Mouse (Mus musculus) regulatory T cell (primary cell): ENCODE results near the gene Ppp2r5e.

Source experiments
- in situ Hi-C: fragments of 300-600 bp; cut with MboI, MseI; formaldehyde crosslinking; loops from one replicate; pipeline ENCODE4 v1.15.1; 2025; ENCODE audit warnings: high pct_unique_total_duplicates

Ppp2r5e gene

DNA sequence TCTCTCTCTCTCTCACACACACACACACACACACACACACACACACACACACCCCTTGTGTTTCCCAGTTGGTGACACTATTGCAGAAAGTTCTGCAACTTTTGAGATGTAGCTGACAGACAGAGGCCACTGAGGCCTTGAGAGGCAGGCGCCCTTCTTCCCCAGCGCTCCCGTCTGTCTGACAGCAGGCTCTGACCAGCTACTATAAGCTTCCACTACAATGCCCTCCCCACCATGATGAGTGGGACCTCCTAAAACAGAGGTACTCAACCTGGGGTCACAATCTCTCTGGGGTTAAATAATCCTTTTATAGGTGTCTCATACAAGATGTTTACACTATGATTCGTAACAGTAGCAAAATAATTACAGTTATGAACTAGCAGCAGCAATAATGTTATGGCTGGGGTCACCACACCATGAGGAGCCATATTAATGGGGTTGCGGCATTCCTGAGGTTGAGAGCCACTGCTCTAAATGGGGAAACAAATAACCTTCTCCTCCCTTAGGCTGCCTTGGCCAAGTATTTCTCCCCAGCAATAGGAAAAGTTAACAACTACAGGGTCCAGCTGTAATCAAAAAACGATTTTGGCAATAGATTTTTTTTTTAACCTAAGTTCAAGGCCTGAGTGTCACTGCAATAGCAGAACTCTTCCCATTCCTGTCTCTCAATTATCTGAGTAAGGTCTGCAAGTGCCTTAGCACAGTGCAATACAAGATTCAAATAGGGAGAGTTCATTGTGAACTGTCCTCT, 58.2 kb downstream of the Ppp2r5e start:
- in situ Hi-C loops: no loop called here

DNA sequence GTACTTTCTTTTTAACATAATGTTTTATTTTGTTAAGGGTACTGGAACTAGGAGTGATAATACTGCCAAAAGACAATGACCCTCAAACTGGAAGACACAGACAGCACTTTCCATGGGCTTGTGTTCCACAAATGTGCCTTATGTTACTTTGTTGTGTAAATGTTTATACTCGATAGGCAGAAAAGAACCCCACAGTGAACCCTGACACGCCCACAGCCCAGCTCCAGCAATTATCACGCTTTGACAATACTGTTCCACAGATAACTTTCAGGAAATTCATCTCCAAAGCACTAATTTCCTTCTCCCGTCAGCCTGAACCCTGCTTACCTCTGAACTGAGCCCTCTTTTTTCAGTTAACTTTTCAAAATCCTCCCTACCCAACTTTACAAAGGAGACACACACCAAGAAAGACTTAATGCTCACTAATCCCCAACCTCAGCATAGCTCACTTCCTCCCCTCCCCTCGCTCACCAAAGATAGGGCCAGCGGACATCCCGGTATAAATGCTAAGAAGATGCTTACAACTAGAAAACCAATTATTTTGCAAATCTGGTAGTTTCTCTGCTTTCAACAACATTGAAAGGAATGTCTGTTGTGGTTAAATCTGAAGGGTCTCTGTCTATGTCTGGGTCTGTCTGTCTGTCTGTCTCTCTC, 58.9 kb downstream of the Ppp2r5e start:
- in situ Hi-C loops: no loop called here

DNA sequence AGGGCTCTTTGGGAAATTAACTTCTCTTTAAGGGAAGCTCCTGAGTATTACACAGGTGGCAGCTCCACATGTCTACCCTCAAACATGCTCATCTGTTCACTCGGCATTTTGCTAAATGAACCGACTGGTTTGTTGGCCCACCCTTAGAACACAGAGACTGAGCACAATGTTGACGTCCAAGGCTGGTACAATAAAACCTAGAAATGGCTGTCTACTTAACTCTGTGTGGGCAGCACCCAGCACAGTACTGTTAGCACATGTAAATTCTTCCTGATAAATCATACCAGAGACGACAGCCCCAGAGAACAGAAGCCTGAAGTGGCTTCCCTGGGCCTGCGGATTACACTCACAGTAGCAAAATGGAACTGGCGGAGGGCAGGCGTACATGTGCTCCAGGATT, 59.5 kb downstream of the Ppp2r5e start:
- in situ Hi-C loops: no loop called here

DNA sequence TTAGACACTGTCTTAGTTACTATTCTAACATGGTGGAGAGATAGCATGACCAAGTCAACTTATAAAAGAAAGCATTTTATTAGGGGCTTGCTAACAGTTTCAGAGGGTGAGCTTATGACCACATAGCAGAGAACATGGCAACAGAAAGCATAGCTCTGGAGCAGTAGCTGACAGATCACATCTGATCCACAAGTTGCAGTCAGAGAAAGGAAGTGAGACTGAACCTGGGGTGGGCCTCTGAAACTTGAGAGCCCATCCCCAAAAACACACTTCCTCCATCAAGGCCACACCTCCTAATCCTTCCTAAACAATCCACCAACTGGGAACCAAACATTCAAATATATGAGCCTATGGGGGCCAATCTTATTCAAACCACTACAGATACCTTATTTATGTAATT, 62.9 kb downstream of the Ppp2r5e start:
- in situ Hi-C loops: no loop called here

DNA sequence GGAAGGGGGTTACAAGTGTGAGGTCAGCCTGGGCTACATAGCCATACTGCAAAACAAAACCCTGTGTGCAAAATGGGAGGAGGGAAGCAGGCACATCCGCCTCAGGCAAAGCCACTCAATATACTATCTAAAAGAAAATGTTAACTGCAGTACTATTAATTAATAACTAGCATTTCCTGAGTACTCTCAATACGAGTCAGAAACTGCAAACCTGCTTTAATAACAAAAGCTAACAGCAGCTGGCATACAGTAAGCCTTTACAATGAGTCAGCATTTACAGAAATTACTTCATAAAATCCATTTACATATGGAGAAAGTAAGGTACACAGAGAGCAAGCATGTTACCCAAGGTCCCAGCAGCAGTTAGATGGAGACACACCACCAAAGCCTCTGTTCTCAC, 64.2 kb downstream of the Ppp2r5e start:
- in situ Hi-C loops: no loop called here

DNA sequence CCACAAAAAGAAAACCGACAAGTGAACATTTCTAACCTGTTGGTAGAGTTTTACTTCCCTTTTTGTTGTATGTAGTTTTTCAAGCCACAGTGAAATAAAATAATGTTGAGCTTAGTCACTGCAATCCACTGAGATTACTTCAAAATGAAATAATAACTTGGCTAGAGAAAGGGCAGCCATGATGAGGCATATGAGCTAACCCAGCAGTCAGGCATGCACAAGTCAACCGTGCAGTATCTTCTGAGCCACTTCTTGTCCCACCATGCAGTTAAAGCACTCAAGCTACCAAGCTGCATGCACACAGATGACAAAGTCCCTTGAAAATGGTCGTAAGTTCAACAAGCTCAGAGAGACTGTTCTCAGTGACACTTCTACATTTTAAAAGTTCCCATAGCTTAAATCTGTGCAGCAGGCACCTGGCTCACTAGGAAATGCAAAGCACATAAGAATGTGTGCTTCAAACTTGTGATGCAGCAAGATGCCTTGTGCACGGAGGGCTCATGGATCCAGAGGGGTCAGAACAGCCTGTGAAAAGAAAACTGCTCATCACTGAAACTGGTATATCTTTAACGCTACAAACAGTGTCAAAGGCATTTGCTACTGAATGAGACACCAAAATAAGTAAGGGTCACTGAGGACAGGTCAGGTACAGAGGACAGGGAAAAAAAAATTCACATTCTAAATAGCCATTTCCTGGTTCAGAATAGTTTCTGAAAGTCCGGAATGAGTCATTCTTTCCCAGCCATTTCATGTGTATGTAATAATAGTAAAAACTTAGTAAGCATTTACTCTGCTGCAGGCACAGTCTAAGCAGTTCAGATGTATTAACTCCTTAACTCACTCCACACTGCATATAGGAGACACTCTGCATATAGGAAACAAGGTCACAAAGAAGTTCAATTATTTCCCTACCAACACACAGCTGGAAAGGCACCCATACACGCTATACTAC, 66.9 kb downstream of the Ppp2r5e start:
- in situ Hi-C loops: no loop called here

DNA sequence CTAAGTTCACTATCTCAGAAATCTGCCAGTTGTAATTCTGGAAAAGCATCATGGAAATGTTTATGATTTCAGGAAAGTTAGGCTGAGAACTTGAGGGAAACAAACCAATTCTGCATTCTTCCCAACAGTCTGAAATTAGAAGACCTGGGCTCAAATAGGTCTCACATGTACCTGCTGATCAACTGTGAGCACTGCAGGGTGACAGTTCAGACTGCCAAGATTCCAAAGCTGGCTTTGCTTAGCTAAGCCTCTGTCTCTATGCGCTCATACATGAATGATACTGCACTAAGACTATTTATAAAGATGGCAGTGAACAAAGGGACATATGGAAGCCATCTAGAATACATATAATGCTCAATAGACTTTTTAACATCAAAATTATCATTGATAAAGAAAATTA, 67.7 kb downstream of the Ppp2r5e start:
- in situ Hi-C loops: no loop called here

DNA sequence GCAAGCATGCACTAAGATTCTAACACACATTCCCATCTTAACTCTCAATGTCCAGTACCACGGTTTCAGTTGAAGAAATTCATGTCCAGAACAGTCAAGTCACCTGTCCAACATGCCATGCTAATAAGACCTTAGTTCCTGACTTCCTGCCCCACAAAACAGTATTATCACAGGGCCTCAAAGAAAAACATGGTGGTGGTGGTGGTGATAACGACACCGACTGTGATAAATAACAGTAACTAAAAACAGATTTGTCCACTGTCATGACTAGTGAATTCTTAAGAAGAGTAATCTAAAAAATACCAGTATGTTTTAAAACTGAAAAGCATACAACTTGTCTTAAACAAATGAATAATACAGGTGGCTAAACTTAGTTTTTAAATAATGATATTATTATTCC, 71.8 kb downstream of the Ppp2r5e start:
- in situ Hi-C loops: no loop called here

DNA sequence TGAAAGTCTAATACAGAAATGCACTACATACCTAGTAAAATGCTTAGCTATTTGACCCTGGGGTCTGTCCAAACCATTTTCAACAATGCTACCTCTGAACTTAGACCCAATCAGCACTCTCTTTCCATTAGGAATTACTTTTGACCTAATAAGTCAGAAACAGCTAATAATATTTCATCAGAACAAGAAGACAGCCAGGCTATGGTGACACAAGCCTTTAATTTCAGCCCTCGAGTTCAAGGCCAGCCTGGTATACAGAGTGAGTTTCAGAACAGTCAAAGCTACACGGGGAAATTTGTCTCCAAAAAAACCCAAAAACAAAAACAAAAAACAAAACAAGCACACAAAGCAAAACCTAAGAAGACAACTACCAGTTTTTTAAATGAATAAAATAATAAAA, 73.1 kb downstream of the Ppp2r5e start:
- in situ Hi-C loops: no loop called here

DNA sequence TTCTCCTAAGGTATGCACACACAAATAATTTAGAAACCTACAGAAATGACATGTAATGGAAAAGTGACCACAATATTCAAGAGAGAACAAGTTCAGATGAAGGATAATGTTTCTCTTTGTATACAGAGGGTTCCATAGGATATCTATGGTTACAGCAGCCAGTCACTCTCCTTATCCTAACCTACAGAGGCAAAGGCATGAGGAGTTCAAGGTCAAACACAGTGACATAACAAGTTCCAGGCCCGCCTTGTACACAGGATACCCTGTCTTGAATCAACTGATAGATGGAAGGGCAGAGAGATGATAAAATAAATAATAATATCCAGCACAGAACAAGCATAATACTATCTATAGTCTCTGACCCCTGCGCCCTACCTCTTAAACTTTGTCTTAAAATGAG, 73.7 kb downstream of the Ppp2r5e start:
- in situ Hi-C loops: no loop called here

DNA sequence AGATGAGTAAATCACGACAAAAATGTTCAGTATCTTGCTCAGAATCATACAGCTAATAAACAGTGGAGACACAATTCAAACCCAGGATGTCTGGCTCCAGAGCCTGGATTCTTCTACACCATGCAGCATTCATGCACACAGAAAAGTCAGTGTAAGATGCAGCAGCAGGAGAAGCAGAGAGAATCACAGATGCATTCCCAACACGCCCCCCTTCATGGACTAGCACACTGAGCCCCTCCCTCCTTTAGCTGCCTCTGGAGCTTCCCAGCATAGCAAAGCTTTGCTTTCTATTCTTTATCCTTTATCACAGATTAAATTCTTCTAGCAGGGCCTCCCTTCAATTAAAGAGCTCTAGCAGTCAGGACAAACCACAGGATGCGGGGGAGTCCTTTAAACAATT, 75.7 kb downstream of the Ppp2r5e start:
- in situ Hi-C loops: no loop called here

DNA sequence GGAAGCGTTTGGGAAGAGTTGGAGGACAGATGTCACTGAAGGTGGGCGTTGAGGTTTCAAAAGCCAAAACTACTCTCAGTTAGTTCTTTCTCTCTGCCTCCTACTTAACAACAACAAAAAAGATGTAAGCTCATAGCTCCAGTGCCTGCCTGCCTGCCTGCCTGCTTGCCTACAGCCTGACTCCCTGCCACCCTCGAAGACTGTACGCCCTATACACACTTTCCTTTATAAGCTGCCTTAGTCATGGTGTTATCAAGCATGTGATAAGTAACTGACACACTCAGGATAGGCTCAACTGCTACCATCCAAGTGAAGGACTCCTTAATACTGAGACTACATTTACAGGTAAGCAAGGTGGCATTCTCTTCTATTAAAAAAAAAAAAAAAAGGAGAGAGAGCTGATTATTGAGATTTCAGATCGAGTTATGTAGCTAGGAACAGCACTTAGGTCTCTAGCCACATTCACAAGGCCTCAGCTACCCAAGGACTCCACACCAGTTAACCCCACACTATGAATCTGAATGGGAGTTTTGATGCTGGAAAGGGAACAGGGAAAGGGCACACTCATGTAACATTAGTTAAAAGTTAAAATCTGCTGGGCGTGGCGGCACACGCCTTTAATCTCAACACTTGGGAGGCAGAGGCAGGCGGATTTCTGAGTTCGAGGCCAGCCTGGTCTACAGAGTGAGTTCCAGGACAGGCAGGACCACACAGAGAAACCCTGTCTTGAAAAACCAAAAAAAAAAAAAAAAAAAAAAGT, 76.7 kb downstream of the Ppp2r5e start:
- in situ Hi-C loops: no loop called here

DNA sequence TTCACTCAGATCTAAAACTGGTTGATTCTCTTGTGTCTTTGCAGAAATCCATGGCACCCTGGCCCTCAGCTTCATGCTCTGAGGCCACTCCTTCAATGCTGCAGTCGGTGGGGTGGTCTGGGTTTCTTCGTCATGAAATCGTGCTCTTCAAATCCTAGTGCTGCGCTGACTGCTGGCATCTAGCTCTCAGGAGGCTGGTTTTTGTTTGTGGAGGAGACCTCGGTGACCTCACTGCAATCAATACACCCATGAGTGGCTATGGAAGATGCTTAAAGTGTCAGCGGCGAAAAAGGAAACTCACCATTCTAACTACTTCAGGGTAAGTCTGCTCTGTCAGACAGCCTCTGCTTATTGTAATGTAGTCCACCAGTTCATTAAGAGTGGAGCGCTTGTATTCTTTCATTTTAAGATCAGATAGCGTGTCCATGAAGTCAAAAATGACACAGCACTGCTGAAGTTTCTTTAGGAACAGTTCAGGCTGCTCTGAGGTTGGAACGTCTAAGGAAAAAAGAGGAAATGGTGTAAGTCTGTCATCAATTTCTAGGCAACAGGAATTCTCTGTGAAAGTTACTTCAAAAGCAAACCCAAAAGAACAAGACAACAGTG, 80.6 kb downstream of the Ppp2r5e start:
- in situ Hi-C loops: no loop called here

DNA sequence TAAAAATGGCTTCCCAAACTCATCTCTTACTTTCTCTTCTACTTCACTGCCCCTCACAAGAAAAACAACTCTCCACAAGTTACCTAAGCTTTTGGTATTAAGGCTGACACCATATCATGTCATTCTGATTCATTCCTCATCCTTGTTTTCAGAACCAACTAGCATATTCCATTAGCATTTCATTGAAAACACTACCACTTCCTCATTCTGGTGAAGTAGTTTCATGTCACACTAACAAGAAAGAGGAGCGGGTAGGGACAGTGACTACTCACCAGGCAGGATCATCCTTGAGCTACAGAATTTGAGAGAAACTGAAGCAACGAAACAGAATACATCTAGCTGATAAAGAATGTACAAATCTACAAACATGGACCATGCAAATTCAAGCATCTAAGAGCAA, 84.5 kb downstream of the Ppp2r5e start:
- in situ Hi-C loops: no loop called here

DNA sequence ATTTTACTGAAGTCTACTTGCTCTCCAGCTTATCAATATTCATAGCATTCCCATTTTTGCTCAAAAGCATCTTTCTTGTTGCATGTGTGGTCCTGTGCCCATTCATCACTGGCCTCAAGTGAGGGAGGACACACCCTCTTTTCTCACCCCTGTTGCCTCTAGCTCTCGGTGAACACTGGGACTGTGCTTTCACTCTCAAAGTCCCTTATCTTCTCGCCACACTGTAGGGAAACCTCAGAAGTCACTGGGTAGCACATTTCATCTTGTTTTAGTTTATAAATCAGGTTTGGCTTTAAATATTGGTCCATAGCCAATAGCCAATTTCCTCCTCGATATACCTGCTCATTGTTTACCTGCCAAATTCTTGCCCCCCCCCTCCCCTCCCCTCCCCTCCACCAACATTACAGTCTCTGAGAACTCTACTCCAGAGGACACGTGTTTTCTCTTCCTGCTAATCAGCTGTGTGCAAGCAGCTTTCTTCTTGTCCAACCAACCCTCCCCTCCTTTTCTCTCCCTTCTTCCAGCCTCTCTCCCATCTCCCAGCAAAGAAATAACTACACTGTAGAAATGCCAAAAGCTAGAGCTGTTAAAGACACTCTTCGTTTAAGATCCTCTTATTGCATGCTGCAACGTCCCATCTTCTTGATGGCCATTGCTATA, 90.9 kb downstream of the Ppp2r5e start:
- in situ Hi-C loops: no loop called here

DNA sequence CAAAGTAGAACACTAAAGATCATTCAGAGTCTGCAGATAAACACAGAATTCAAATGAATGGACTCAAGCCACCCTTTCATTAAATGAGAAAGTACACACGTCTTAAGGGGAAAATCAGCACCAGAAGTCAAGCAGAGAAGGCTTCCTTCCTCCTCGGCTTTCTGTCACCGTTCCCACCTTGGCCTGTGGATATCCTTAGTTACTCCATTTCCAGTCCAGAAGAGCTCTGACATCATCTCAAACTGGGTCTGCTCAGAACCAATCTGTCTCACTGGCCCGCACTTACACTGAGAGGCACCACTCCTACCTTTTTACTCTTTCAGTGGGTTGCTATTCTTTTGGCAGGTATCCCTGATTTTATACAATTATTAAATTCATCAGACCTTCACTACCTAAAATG, 93.4 kb downstream of the Ppp2r5e start:
- in situ Hi-C loops: no loop called here

DNA sequence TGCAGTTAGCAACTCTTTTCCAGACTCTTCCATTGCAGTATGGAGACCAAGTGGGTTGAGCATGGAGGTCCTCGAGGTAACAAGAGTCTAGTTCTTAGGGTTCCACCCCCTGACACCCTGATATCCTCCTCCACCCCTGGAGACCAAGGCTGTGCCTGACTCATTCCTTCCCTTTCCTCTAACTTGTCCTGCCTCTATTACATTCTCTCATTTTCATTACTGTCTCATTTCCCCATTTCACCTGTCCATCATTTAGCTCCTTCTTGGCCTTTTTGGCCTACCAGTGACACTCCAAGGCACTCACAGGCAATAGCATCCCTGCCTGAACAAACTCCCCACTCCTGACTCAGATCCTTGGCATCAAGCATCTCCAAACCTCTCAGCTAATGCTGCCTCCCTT, 98.3 kb downstream of the Ppp2r5e start:
- in situ Hi-C loops: no loop called here

DNA sequence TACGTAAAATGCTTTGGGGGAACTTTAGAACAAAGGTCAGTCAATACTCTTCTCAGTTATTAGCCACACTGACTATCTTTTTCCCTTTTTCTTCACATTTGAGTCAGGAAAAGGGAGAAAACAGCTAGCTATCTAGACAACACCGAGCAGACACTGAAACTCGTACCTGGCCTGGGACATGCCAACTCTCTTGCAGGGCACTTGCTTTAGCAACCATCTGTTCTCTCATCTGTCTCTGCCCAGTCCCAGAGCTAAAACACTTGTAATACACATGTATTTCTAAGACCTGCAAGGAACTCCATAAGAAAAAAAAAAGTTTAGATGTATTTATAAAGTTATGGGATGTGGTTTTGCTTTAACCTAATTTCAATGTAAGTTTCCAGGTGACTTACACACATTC, 100.4 kb downstream of the Ppp2r5e start:
- in situ Hi-C loops: no loop called here

DNA sequence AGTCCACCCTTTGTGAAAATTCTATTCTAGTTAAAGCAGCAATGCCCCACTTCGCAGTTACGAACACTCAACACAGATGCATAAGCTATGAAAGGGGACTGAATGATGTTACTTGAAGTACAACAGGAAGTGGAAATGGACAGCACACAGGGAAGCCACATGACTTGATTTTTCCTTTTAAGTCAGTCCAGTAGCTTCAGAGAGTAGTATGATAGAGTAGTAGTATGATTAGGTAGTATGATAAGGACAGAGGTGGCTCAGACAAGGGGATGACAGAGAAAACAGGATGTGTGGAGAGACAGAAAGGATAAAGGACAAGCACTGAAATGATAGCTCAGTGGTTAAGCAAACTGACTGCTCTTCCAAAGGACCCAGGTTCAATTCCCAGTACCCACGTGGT, 101.4 kb downstream of the Ppp2r5e start:
- in situ Hi-C loops: no loop called here

DNA sequence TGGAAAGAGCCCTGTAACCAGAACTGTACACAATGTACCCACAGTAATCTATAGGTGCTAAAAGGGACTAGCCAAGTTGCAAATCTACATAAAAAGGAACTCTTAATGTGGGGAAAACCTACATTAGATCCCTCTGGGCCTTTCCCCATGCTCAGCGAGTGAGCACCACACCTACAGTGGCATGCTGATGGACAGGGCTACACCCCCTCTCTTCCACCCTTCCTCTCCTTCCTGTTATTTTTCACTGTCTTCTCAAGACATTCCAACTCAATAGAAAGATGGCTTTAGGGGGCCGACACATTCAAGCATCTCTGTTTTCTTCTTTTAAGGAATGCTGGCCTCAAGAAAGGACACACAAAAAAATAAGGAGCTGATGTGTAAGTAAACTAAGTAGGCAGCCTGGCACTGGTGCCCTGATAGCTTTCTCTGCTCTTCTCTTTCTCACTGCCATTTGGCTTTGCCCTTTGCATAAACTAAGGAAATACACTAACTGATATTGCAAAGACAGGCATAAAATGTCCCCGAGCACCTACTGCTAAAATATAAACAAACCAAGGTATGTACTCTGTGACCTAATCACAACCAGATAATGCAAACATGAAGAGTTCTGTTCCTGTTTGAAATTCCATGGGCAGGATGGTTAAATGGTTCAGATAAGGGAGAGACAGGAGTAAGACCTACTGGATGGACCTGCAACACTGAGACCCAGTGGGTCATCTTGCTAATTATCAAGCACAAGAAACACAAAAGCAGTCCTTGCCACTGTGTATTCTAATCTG, 103.3 kb downstream of the Ppp2r5e start:
- in situ Hi-C loops: no loop called here
